Mouse (Mus musculus): Measurements from ENCODE around the gene Zmynd10.

Zmynd10 gene

DNA sequence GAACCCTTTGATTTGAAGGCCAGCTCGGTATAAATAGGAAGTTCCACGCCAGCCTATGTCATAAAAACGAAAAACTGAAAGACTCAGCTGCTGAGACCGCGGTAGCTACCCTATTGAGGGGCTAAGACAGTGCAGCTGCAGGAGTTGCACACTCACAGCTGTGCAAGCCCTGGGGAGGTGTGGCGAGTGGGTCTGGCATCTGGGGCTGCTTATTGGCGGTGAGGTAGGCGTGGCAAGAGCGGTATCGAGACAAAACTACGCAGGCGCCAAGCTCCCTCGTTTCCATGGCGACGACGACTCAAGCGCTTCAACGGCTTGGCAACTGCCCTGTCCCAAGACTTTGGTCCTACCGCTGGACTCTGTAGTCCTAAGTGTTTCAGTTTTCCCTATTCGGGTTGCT is at the start of gene Zmynd10:
Zmynd10 (plus strand) TSS at position 273 of the 400 bp plus-strand sequence.
- DNase-seq (ENCODE audit: low spot score in 2 of 2): peak; percentile 58 to 79

DNA sequence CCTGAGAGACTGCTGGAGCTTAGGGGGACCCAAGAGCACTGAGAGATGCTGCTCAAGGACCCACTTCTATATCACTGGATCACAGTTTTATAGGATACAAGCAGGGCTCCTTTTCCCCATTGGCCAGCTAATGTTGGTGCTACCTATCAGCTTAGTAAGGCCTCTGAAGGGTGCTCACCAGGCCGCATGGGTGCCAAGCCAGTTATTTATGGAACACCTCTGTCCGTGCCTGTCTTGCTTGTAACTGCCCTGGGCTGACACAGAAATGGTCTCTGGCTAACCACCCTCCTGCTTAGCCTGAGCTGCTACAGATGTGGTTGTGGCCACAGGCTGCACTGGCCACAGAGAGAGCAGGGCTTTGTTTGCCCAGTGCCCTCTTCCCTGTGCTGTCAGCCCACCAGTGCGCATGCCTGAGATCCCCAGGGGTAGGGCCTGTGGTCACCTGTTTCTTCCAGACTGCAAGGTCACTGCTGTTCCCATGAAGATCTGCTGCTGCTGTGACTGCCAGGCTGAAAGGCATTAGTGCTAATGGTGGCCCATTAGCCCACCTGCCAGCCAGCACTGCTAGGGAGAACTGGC is 46.3 kb upstream of the Zmynd10 start:
- no peak for DNase-seq (ENCODE audit: low spot score in 2 of 2)

DNA sequence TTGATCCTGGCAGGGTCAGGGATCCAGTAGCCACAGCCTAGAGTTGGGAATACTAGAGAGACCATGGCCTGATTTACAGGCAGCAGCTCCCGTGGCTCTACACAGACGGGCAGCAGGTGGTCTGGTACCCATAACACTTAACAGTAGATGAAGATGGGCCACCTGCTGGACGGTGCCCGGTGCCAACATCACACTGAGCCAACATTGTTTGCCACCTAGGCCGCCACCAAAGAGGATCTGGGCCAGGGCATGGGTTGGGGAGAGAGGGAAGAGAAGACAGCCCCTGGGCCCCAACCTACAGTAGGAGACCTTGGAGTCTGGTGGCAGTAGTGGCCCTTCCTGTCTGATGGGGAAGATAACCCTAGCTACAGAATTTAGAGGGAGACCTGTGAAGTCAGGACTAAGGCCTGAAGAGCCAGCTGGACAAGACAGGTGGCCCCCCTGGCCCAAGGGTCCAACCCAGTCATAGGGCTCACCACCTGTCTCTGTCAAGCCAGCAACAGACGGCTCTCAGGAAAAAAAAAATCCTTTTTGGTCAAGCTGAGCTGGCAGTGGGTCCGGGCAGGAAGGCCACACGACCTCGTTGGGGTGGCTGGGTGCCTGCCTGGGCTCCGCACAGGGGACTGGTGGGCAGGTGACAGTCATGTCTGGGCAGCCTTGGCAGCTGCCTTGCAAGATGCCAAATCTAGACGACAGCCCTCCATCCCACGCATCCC is 44.8 kb upstream of the Zmynd10 start:
- no peak for DNase-seq (ENCODE audit: low spot score in 2 of 2)

DNA sequence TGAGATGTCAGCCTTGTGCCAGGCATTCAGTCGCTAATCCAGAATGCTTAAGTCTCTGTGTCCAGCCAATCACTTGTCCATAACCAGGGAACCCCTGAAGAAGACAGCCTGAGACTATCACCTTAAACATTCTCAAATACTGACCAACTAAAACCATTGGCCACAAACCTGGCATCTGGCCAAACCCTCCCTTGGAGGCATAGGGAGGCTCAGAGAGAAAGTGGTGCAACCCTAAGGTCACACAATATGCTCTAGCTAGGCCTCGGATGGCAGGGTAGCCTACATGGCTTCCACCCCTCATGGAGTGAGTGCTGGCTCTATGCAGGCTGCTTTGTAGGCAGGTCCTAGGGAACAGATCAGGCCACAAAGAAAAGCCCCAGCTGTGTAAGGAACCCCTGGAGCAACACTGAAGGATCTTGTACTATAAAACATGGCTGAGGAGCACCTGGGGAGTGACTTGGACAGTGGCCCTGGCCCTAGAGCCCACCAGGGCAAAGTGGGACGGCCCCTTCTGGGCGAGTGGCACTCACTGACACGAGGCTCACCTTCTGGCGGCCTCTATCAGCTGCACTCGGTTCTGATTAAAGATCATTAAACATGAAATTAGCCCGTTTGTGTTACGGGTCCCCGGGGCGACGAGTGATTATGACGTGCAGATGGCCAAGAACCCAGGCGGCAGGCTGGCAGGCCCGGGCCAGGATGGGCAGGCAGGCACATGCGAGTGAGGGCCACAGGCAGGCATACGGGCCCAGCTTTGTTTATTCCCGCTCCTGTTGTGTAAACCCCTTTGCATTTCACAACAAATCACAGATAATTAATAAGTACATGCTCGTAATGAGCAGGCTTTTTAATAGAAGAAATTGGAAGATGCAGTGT is 42.2 kb upstream of the Zmynd10 start:
- DNase-seq (ENCODE audit: low spot score in 2 of 2): no peak

DNA sequence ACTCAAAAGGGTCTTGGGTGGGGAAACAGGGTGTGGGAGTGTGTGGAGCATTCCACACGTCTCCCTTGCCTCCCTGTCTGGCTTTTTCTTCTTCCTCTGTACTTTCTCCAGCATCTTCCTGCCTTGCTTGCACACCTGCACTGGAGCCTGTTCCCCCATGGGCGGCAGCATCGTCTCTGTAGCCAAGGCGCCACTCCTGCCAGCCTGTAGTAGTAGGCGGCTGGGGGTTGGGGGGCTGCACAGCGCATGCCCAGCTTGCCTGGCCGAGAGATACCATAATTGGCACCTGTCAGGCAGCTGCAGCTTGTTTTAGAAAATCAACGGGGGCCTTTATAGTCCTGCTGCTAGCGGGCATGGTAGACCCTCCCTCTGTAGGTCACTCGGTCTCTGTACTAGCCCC is 38.8 kb upstream of the Zmynd10 start:
- no peak for DNase-seq (ENCODE audit: low spot score in 2 of 2)

DNA sequence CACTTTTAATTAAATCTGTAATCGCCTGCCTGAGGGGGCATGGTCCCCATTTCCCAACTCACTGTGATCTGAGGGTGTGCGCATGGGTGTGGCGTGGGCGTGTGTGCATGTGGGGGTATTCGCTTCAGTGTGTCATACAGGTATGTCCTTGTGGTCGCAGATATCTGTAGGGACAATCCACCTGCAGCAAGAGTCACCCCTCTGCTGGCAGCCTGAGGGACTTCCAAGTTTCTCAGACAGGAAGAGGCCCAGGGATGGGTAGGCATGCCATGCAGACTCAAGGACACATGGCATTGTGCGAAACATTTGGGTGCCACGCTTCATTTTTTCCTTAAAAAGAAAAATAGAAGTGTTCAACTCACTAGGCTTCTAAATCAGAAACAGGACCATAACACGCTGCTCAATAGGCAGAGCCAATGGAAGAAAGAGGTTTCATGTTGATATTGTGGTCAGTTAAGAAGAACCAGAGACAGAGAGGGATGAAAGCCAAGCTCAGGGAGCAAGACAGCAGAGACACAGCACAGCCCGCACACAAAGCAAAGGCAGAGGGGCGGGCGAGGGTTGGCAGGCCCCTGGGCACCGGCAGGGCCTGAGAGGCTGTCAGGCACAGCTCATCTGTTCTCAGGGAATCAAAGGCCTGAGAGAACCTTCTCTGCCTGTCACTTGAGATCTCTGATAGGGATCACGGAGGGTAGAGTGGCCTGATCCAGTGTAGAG is 36.6 kb upstream of the Zmynd10 start:
- no peak for DNase-seq (ENCODE audit: low spot score in 2 of 2)

DNA sequence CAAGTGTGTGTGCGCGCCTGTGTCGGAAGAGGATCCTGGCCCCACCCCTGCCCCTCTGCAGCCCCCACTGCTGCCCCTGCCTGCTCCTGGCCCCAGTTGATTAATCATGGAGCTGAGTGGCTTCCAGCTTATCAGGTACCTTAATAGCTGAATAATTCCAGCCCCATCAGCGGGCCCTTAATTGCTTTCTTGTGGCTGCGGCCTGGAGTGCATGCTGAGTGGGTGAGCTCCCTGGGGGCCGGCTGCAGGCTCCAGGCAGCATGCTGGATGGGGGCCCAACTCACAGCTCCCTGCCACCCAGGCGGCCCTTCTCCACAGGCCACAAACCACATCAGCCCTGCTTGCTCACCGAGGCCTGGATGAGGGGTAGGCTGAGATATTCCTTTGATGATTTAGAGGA is 35.7 kb upstream of the Zmynd10 start:
- no peak for DNase-seq (ENCODE audit: low spot score in 2 of 2)

DNA sequence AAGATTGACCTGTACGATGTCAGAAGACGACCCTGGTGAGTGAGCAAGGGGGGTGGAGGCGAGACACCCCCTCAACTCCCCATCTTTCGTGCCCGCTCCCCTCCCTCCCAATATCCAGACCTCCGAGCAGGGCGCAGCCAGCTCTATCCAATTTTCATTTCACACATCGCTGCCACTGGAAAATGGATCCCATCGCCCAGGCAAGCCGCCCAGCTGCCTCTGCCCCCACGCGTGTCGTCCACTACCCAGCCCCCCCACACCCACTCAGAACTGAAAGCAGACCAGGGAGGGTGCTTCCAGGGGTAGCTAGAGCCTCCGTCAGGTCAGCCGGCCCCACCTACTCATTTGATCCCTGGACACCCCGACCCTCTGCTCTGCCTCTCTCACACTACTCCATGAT is 34.8 kb upstream of the Zmynd10 start:
- no peak for DNase-seq (ENCODE audit: low spot score in 2 of 2)

DNA sequence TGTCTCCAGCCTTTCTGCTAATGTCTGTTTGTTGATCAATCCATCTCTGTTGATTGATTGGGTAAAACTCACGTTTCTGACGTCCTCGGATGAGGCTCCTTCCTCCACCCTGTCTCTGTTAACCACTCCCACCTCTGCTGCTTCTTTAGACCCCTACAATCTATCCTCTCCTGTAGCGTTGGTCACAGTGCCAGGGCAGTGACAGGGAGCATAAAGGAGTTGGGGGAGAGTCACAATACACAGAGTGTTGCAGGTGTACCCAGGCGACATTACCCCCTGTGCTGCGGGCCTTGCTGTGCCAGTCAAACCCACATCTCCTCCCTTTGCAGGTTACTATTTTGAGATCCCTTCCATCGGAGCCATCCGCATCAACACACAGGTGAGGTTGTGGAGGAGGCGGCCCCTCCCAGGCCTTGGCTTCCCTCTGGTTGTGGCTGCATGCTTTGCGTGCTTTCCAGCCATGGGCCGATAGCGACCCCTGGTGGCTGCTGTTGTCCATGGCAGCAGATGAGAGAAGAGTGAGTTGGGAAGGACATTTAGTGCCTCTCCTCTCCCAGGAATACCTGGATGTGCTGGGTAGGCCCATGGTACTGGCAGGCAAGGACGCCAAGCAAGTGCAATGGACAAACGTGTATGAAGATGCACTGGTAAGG is 32.7 kb upstream of the Zmynd10 start:
- DNase-seq (ENCODE audit: low spot score in 2 of 2): peak; percentile 62 to 75

DNA sequence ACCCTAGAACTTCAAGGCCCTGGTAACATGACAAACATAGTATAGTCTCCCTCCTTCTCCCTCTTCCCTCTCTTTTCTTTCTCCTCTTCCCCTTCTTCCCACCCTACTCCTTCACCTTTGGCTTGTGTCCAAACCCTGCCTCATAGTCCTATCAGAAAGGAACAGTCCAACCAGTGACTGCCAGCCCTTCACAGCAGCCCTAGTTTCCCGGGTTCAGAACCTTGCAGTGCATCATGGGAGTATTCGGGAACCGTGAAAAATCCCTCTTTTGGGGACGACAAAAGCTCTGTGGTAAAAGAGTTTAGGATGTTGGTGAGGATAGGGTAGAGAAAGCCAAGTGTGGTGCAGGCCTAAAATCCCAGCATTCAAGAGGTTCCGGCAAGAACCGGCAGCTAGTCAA is 26.8 kb upstream of the Zmynd10 start:
- DNase-seq (ENCODE audit: low spot score in 2 of 2): no peak

DNA sequence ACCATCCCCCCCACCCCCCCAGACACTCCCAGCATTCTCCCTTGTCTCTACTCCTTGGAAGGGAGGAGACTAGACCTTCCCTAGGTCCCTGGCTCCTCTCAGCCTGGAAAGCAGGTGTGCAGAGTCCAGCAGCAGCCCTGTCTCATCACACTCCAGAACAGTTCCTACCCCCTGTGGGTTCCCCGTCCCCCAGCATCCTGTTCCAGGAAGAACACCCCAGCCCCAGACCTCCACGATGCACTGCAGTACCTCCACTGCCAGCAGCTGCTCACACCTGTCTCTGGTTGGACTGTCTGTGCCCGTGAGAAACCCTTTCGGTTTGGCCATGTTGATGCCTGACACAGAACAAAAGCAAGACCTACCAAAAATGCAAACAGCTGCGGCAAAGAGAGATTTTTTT is 25.9 kb upstream of the Zmynd10 start:
- no peak for DNase-seq (ENCODE audit: low spot score in 2 of 2)

DNA sequence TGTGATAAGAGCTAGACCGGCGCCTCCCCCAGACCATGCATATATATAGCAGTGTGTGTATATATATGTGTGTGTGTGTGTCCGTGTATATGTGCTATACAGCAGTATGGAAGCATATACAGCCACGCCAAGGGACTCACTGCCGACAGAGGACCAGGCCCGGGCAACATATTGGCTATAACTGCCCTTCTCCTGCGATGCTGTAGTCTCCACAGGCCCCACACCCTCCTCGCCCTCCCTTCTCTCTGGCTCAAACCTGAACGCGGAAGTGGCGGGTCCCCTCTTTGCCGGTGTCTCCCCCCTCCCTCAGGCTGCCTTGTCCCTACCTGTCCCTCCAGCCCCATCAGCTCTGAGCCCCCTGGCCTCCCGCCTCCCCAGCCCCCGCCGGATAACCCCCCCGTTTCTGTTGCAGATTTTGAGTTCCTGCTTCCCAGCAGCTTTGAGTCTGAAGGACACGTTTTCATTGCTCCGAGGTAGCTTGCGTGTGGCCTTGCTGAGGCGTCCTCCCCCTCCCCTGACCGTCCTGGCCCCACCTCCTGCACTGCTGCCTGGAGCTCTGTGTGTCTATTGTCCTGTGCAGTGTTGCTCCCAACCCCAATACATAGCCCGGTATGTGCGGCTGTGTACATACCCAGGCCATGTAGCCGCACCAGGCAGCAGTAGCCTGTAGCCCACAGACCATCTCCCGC is 25.2 kb upstream of the Zmynd10 start:
- DNase-seq (ENCODE audit: low spot score in 2 of 2): no peak

DNA sequence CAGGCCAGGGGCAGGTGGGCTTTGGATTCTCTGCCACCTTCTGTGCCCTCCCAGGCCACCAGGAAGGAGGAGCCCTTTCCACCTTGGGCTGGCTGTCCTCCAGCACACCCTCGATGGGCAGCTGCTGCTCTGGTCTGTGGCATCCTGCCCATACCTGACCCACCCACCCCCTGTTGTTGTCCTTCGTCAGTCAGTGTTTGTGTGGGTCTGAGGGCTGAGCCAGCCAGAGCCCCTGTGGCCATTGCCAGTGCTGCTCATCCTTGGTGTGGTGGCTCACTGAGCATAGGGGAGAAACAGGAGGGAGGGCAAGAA is 24.7 kb upstream of the Zmynd10 start:
- no peak for DNase-seq (ENCODE audit: low spot score in 2 of 2)

DNA sequence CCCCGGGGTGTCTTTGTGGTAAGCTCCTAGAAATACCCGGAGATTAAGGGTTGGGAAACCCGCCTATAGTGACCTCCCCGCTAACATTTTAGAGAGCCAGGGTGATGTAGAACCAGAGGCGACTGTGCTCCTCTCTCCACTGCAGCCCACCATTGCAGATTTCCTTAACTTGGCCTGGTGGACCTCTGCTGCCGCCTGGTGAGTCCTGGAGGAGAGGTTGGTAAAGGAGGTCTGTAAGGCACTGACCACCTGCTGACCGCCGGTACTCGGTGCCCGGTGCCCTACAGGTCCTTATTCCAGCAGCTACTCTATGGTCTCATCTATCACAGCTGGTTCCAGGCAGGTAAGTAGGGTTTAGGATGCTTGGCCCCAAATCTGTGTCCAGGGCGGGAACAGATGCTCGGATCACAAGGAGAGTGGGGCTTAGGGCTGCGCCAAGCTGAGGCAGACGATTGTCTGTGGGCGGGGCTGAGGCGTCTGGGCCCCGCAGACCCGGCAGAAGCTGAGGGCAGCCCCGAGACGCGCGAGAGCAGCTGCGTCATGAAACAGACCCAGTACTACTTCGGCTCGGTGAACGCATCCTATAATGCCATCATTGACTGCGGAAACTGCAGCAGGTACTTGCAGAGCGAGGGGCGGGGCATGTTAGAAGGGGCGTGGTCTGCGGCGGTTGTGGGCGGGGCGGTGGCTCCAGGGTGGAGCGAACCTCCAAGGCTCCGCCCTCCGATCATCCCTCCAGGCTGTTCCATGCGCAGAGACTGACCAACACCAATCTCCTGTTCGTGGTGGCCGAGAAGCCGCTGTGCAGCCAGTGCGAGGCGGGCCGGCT is 20.7 kb upstream of the Zmynd10 start:
- peak; percentile 54 to 78 for DNase-seq (ENCODE audit: low spot score in 2 of 2)

DNA sequence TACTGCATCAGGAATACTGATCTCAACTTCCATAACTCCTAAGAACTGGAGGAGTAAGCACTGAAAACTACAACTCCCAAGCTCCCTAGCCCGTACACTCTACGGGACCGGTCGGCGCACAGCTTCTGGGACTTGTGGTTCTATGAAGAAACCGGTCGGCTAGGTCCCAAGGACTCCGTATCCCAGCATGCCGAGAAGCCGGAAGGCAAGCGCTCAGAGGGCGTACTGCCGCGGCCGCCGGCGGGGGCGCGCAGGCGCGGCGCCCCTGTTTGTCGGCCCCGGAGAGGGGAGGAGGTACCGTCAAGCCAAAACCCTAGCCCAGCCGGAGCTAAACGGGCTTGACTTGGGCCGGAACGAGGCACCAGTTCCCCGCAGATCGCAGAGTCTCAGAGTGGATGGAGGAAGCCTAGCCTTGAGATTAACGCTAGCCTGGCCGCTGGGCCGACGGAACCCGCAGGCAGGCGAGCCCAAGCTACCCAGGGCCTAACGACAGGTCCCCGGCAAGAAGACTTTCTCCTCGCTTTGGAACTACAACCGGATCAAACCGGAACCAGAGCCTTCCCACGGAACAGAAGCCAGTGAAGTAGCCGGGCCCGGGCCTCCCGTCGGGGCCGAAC is 13.2 kb upstream of the Zmynd10 start, which contains the start of gene Tmem115:
Tmem115 (plus strand) TSS at position 155 of the 617 bp plus-strand sequence.
- DNase-seq (ENCODE audit: low spot score in 2 of 2): peak; percentile 80 to 92

DNA sequence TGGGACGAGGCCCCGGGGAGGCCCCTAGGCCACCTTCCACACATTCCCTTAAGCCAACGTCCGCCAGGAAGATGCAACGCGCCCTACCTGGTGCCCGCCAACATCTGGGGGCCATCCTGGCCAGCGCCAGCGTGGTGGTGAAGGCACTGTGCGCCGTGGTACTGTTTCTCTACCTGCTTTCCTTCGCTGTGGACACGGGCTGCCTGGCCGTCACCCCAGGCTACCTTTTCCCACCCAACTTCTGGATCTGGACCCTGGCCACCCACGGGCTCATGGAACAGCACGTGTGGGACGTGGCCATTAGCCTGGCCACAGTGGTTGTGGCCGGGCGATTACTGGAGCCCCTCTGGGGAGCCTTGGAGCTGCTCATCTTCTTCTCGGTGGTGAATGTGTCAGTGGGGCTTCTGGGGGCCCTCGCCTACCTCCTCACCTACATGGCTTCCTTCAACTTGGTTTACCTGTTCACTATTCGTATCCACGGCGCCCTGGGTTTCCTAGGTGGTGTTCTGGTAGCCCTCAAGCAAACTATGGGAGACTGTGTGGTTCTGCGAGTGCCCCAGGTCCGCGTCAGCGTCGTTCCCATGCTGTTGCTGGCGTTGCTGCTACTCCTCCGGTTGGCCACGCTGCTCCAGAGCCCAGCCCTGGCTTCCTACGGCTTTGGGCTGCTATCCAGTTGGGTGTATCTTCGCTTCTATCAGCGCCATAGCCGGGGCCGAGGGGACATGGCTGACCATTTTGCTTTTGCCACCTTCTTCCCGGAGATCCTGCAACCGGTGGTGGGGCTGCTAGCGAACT is 12.5 kb upstream of the Zmynd10 start:
- DNase-seq (ENCODE audit: low spot score in 2 of 2): no peak

DNA sequence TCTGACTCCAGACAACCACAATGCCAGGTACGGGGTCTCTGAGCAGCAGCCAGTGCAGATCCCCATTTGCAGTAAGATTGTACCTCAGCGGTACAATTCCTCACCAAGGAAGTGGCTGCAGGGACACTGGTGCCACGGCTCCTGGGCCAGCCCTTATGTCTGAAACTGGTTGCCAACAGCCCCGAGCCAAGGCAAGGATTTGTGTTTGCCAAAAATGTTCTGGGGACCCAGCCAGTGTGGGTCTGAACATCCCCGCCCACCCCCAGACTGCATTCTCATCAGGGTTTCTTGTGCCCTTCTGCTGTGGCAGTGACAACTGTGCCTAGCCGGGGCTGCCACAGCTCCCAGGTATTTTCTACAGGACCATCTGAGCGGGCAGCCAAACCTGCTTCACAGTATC is 8.9 kb upstream of the Zmynd10 start:
- DNase-seq (ENCODE audit: low spot score in 2 of 2): no peak

DNA sequence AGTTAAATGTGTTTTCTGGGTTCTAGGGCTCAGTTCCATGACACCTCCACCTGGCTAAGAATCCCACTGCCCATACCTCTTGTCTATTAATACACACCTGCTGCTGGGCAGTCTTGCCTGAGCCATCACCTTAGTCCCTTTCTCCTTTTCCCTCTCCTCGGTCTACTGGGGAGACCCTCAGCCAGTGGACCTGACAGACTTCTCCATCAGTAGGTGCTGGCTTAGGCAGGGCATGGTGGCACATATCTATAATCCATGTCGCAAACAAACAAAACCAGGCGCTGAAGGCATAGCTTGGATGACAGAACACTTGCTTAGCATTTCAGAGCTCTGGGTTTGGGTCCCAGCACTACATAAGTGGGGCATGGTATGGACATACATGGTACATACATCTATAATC is 8.4 kb upstream of the Zmynd10 start:
- DNase-seq (ENCODE audit: low spot score in 2 of 2): no peak

DNA sequence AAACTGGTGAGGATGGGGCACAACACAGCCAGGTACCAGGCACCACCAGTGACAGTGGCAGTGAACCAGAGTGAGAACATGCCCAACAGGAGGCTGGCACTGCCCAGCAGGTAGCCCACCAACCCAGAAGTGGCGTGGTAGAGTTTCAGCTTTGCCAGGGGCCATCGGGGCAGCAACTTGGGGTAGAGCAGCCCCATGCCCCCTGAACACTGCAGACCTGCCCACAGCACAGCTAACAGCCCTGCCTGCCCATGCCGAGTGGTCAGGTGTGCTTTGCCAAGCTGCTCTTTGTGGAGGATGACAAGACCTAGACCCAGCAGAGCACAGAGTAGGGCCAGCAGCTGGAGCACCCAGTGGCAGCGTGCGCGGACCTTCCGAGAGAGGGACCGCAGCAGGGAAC is 7.2 kb upstream of the Zmynd10 start:
- DNase-seq (ENCODE audit: low spot score in 2 of 2): no peak
